Mouse (Mus musculus): ENCODE measurements at regions not wholly inside any gene's neighbourhood (a gene's known extent, or its start where the extent isn't known, plus 50 kb on each side); places are given as distances from the start of the nearest gene placed in this dataset.

DNA sequence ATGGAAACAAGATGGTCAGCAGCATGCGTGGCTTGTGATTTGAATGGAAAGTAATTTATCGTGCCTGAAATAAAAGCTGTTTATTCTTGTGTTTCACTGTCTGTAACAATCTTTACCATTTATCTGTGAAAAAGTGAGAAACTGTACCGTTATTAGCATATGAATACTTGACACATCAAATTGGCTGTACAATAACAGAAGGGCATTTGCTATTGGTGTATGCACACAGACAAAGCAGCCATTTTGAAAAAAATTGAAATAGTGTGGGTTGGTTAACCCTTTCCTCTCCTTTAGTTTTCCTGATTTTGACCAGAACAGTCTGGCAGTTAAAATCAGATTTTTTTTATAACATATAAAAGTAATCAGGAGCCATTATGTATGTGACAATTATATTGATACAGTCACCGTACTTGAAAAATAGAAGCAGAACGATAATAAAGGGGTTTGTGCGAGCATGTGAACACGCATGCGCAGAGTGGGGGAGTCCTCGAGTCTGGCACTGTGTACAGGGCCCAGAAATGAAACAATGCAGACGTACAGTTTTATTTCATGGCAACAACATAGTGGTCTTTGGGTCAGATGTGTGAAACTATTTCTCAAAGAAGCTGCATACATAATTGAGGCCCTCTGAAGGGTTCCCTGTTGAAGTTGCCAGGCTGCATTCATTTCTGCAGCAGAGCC, 237.3 kb upstream of the Tmem161b start:
- intact Hi-C loops (cut with DNase I) = no loop called here

- intact Hi-C loops (cut with DNase I) = no loop called here
Measured at GRCm38 (mm10) chr13:83987746-83988423, 234.2 kb upstream of the Tmem161b start.

GRCm38 (mm10) chr13:83988517-83988916, 233.6 kb upstream of the Tmem161b start:
- intact Hi-C loops (cut with DNase I) = no loop called here

DNA sequence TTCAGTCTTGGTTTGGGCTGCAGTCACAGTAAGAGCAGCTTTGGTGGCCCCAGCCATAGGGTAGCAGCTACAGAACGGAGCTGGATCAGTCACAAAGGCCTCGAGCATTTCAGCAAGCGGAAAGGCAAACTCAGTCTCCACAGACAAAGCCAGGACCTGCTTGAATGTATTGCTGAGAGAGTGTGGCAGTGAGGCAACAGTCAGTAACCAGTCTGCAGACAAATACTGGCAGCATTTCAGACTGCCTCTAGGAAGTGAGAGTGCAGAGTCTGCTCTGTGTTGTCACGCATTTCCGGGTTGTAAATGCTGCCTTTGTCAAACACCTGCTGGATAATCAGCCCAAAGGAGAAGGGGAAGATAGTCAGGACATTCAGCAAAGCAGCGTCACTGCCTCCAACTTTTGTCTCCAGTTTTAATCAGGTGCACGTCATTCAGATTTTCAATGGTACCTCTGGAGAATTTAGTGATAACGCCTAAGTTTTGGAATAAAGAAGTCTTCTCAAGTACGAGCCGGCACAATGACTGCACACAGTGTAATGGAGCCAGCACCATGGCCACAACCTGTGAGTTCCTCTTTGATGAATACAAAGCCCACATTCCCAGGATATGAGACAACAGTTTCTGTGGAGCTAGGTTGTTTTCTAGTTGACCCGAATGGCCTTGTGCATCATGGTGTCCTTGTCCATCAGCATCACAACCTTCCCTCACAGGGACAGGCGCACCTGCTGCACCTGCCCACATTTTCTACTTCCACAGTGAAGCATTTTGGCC, 224.3 kb upstream of the Tmem161b start:
- intact Hi-C loops (cut with DNase I) = no loop called here

DNA sequence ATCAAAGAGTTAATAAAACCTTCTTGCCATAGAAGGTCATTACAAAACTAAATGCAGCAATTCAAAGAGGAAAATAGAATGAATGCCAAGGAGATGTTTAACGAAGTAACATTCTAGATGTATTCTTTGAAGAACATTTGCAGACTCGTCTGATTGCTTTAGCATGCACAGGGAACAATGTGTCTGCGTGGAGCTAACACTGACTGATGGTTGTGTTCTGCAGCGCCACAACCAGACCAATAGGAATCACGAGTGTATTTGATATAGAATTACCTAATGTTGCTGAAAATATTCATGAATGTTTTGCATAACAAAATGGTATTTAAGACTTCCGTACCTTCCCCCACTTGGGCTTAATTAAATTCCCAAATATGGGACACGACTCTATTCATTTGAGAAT, 200.3 kb upstream of the Tmem161b start:
- intact Hi-C loops (cut with DNase I) = no loop called here

GRCm38 (mm10) chr13:84023021-84023420, 199.1 kb upstream of the Tmem161b start:
- intact Hi-C loops (cut with DNase I) = no loop called here

DNA sequence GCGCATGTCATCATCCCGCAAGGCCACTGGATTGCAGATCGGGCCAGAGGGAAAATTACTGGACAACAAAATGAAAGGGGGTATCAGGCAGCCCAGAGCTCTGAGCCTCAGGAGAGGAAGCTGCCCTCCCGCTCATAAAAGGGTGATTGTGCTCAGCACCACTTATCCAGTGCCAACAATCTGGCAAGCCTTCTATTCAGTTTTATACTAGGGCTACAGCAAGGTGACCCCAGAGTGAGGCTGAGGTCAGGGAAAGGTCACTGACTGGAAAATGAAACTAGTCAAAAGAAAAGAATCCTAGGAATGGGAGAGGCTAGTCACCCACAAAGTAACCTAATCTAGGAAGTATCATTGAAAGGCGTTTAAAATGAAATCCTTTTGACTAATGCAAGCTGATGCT, 198.5 kb upstream of the Tmem161b start:
- intact Hi-C loops (cut with DNase I) = no loop called here

DNA sequence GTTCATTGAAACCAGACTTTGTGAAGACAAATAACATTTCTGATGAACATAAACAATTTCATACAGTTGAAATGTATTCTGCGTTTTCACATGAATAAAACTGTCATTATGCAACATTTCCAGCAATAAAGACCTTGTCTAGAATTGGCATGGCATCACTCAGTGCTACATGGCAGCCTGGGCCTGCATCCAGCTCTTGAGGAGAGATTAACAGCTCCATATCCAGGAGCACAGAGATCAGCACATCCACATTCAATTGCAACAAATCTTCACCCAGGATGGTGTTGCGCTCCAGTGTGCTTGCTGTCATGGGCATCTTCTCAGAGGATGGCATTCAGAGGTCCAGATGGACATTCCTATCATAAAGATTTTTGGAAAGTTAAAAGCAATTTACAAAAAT, 196.7 kb upstream of the Tmem161b start:
- intact Hi-C loops (cut with DNase I) = no loop called here

DNA sequence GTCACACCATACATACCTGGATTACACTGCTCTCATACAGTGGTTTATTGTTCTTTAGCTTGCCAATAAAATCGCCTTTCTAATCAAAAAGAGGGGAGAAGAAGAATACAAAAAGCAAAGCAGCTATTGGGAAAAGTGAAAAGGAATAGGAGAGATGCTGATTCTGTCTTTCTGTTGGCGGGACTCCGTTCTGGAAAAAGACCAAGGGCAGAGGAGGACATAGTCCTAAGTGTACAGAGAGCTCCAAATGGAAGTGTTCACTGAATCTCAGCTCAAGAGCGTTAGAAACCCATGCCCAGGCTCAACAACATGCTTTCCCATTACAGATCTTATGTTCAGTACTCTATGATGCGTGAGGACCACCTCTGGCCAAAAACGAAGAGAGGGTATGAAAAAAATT, 174.4 kb upstream of the Tmem161b start:
- intact Hi-C loops (cut with DNase I) = no loop called here

DNA sequence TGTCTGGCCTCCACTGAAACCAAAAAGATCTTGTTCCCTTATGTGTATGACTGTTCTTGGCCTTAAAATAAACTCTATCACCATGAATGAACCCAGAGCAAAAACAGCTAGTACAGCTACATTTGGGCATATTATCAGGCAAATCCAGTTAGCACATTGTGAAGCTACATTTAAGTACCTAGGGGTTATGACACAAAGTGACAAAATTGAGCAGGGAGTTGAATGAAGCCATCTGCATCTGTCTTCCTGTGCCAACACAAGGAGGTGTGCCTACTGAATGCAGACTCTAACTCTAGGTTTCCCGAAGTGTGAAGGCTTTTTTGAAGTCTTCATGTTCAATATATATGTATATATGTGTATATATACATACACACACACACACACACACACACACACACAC, 169.9 kb upstream of the Tmem161b start:
- intact Hi-C loops (cut with DNase I) = no loop called here

DNA sequence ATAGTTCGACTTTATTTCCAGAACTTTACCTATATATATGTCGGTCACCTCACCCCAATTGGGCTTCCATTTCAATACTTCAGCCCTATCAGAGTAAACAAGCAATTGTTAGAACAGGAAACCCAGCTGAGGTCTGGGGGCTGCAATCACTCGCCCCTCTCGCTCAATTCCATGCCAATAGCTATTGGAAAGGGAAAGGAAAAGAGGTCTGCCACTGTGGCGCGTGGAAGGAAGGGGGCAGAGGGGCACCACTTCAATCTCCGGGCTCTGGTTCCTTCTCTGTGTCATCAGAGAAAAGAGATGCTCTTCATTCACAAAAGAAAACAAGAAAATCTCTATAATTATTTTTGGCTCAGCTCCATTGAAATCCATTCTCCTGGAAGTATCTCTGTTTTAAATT, 167.1 kb upstream of the Tmem161b start:
- intact Hi-C loops (cut with DNase I) = no loop called here

DNA sequence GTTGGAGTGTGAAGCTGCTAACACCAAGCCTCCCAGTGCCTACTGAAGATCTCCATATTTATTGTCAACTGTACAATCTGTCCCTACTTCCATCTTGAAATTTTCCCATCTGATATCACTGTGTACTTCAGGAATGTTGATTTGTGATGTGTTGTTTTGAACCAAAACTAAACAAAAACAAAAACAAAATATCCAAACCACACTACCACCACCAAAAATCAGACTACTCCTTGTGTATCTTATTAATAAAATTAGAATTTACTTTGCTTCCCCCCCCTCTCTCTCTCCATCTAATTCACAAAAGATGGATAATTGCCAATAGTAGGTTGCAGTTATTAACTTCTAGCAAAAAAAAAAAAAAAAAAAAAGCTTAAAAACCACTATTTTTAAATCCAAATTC, 166.5 kb upstream of the Tmem161b start:
- intact Hi-C loops (cut with DNase I) = no loop called here

GRCm38 (mm10) chr13:84056451-84056850, 165.6 kb upstream of the Tmem161b start:
- intact Hi-C loops (cut with DNase I) = no loop called here

- intact Hi-C loops (cut with DNase I) = no loop called here
Measured at GRCm38 (mm10) chr13:84056998-84057397, 165.1 kb upstream of the Tmem161b start.

GRCm38 (mm10) chr13:84057456-84057855, 164.6 kb upstream of the Tmem161b start:
- intact Hi-C loops (cut with DNase I) = no loop called here

- intact Hi-C loops (cut with DNase I) = no loop called here
Measured at GRCm38 (mm10) chr13:84058251-84058650, 163.8 kb upstream of the Tmem161b start.

DNA sequence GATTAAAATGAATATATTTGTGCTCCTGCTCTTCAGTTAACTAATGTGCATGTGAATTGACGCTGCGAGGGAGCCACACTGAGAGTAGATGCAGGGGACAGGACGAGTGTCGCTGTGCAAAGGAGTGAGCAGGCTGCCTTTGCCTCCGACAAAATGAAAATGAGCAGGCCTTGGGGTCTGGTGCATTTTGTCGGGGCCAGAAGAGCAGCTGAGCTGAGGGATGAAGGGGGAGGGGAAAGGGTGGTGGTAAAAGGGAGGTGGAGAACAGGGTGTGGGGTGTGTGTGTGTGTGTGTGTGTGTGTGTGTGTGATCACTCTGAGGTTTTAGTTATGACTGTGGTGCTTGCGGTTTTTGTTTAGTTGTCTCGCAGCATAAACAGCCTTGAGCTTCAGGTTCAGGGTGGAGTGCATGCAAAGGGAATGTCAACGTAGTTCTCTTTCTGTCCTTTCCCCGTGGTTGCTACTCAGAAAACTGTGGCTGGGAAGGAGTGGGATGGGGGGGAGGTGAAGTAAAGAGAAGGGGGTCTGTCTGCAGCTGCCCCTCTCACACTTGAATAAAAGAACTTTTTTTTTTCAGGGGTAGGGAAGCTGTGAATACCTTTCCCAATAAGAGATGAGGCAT, 163.0 kb upstream of the Tmem161b start:
- intact Hi-C loops (cut with DNase I) = no loop called here

GRCm38 (mm10) chr13:84059661-84060452, 162.2 kb upstream of the Tmem161b start:
- intact Hi-C loops (cut with DNase I) = no loop called here

DNA sequence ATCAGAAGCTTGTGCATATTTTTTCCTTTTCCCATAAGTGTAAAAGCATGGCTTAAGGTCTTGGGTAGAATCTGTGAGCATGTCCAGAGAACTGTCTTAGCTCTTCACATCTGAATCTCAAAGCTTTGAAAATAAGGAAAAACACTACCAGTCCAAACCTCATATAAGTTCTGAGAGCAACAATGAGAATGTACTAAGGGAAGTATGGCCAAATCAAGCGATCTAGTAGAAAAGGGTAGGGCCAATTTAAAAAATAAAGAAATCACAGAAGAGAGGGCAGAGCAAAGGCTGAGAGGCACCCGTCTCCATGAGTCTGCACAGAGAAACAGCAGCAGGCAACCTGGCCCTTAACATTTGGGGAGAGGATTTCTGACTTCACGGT, 161.7 kb upstream of the Tmem161b start:
- intact Hi-C loops (cut with DNase I) = no loop called here

- intact Hi-C loops (cut with DNase I) = no loop called here
Measured at GRCm38 (mm10) chr13:84060906-84061305, 161.2 kb upstream of the Tmem161b start.

- intact Hi-C loops (cut with DNase I) = no loop called here
Measured at GRCm38 (mm10) chr13:84061820-84062480, 160.1 kb upstream of the Tmem161b start.
